Mouse (Mus musculus) spleen, adult 12 weeks (tissue): ENCODE data around the gene Xrra1.
"Not testable (repeated sequence)": the region's sequence is repeated elsewhere in the genome, so short reads cannot be mapped to it uniquely, and the experiment has no call there.

ENCODE experiments used
- DNase-seq: peaks from one replicate; pipeline ENCODE4 v3.0.0; 2022; ENCODE audit warnings: low spot score

Gene Xrra1

GRCm38 (mm10) chr7:99858813-99859585 lies at the start of gene Xrra1:
TSS of gene Xrra1 (plus strand) at chr7:99859116.
- peak; percentile 92 for DNase-seq

GRCm38 (mm10) chr7:99810814-99811213 lies 48.1 kb upstream of the Xrra1 start:
- DNase-seq = no peak

DNA sequence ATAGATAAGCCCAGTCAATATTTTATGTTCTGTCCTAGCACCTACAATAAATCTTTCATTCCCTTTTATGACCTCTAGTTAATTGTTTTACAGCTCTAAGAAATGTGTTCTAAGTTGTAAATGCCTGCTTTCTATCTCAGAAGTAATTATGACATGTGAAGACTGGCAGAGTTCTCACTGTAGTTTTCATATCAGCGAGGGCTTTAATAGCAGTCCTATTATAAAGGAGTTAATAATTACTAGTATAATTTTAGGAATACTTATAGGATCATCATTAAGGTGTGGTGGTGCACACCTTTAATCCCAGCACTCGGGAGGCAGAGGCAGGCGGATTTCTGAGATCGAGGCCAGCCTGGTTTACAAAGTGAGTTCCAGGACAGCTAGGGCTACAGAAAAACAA lies 47.3 kb upstream of the Xrra1 start:
- DNase-seq = no peak

DNA sequence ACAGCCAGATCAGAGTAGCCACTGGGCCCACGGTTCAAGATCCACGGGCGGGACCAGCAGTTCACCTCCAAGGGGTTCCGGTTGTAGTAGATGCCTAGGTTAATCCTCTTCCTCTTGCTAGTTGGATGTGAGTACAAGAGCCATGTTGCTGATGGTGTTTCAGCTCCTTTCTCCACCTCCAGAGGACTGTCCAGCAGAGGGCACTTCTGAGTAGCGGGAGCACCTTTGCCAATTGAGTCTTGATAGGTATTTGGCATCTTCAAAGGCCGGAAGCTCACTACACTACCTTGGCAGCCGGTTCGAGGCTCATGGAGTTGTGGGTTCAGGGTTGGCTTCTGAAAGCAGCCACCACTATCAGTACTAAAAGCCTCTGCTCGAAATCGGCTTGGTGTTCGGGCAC lies 45.5 kb upstream of the Xrra1 start:
- DNase-seq = no peak

DNA sequence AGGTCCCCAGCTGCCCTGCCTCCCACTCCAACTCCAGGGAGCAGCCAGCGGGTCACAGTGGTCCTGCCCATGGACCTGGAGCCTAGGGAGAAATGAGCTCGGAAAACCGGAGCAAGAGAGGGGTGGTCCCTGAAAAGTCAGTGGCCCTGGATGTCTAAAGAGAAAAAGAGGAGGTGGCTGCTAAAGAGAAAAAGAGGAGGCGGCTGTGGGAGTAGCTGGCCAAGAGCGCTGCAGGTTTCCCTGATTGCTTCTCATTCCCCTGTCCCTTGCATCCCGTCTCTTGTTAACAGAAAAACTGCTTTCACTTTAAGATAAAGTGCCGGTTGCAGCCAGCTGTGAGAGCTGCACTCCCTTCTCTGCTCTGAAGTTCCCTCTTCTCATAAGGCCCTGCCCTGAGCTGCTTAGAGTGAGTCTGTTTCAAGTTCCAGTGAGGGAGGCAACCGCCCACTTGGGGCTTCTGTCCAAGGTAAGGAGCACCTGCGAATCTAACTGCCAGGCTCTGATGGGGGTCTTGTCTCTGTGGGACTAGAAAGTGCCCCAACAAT lies 40.7 kb upstream of the Xrra1 start:
- not testable (repeated sequence) for DNase-seq

- DNase-seq = no peak
Measured at GRCm38 (mm10) chr7:99821953-99822352, 37.0 kb upstream of the Xrra1 start.

DNA sequence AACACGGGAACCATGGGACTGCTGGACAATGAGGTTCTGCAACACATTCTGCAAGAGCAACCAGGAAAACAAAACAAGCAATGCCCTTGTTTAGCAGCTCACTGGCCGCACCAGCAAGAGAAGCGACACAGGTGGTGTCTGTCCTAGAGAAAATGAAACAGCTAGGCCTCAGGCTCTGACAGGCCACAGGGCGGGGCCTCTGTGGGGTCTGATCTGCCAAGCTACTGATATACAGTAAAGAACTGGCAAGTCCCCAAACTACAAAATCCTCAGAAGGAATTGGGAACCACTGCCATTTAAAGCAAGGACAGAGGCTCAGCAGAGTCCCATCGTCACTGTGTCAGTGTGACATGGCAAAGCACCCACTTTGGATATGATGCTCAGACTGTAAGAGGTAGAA lies 36.5 kb upstream of the Xrra1 start:
- DNase-seq = peak; percentile 40

DNA sequence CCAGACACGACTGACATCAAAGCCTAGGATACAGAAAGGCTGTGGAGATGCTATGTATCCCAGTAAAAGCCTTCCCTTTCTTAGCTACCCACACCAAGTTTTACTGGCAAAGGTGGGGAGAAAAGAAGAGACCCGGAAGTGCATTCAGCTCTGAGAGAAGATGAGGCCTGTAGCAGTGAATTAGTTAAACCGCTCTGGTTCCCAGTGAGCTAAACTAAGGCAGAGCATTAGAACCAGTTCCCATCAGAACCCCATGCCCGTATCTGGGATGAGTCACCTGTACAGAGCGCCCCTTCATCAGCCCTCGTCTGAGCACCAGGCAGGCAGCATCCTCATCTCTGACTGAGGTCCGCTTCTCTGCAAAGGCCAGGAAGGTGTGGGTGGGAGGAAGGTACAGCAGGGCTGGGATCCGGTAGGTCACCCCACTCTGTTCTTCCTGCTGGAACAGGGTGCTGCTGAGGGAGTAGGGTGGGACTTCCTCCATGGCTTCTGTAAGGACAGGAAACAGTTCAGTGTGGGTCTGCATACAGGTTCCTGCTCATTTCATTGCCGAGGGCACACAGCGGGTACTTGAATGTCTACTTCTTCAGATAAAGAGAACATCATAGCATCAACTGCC lies 35.8 kb upstream of the Xrra1 start:
- no peak for DNase-seq

DNA sequence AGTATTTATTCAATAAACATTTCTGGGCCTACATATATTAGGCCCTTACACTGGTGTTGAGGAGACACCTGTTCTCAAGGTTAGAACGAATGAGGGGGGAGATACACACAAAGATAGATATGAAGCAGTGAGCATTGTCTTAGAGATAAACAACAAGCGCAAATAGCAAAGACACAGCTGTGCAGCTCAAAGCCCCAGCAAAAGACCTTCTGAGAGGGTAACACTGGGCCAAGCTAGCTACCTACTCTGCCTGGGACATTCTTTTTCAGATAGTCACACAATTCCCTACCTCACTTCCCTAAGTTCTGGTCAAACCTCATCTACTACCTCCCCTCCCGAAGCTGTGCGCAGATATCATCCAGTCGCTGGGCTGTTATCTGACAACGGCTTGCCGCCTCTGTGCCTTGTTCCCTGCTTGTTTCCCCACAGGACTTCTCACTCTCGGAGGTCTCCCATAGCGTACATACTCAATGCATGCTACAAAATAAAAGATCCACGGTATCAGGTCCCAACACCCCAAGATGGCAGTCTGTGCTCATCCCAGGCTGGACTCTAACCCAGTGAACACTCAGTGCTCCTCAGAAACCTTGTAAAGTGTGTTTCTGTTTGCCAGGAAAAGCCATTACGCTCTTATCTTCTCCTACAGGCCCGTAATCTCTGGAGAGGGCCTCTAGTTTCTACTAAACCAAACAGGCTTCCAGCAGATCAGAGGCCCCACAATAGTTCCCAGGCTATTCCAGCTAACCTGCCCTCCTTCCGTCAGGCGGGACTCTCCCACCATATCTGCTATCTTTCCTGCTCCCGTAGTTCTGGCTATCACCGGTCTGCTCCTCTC lies 34.0 kb upstream of the Xrra1 start:
- DNase-seq = peak; percentile 48

GRCm38 (mm10) chr7:99825511-99825910 lies 33.4 kb upstream of the Xrra1 start:
- DNase-seq = no peak

- no peak for DNase-seq
Measured at GRCm38 (mm10) chr7:99826096-99826495, 32.8 kb upstream of the Xrra1 start.

DNA sequence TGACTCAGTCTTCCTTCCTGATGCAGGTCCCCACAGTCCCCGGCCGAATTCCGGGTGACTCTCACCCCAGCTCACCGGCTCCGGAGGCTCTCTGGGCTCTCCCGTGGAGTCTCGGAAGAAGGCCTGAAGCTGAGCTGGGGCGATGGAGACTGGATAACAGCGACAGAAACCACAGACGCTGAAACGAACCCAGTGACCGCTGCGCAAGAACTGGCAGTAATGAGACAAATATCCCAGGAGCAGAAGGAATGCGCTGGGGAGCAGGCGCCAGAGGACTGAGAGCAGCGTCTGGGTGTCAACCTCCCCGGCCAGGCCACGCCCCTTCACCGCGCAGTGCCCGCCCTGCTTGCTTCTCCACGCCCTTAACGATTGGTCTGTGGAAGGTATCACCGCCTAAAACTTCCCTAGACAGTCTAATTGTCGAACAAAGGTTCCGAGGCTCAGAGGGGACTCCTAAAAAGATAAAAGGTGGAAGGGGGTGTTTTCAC lies 30.8 kb upstream of the Xrra1 start, which contains the start of gene Neu3:
Neu3 (minus strand) TSS at position 335 of the 488 bp plus-strand sequence.
- DNase-seq = peak; percentile 89

GRCm38 (mm10) chr7:99833115-99833845 lies 25.6 kb upstream of the Xrra1 start:
- no peak for DNase-seq

DNA sequence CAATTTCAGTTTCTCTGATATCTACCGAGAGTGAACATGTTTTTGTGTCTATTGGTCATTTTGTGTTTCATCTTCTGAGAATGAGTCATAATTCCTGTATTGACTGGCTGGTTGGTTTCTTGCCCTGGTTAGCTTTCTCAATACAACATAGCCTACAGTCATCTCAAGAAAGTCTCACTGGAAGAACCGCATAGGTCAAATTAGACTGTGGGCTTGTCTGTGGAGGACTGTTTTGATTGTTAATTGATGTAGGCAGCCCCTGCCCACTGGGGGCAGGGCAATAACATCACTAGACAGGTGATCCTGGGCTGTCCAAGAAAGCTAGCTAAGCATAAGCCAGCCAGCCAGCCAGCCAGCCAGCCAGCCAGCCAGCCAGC lies 25.1 kb upstream of the Xrra1 start:
- no peak for DNase-seq

DNA sequence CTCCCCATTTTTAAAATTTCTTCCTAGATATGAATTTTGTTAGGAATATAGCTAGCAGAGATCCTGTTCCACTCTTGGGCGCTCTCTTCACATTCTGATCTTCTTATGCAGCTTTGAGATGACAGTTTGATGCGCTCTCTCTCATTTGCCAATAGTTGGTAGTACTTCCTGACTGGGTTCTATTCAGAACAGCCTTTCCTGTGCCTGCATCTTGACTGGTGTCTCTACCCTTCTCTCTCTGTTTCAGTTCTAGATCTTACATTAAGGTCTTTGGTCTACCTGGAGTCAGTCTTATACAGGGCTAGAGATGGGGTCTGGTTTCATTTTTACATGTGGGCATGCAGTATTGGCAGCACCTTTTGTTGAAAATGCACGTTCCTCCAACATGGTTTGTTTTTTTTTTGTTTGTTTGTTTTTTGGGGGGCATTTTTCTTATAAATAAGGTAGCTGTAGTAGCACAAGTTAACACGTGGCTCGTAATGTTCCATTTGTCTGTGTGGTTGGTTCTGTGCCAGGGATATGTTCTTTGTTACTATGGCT lies 24.5 kb upstream of the Xrra1 start:
- DNase-seq = no peak

GRCm38 (mm10) chr7:99836781-99837180 lies 22.1 kb upstream of the Xrra1 start:
- no peak for DNase-seq

DNA sequence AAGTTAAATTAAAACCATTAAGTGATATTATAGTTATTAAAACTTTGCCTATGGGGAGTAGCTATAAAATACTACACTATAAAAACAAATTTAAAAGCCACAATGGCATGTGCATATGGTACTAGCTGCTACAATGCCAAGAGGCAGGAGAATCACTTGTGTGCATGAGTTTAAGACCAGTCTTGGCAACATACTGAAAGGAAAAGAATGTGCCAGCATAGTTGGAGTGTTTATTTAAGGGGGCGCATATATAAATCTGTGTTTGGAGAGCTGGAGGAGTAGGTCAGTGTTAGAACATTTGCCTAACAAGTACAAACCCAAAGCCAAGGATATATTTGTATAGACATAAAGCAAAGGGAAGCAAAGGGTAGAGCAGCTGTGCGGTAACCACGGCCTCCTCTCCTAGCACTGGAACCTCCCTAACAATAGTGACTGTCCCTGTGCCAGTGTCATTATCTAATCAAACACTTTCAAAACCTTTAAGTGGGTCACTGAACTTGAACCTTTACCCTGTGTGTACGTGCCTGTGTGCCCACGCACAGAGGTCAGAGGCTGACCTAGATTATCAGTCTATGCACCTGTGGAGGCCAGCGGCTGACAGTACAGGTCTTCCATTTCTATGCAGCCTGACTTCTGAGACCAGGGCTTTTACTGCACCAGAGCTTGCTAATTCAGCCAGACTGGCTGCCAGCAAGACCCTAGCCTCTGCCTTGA lies 21.4 kb upstream of the Xrra1 start:
- no peak for DNase-seq

- DNase-seq = no peak
Measured at GRCm38 (mm10) chr7:99838241-99838640, 20.7 kb upstream of the Xrra1 start.

GRCm38 (mm10) chr7:99845533-99846236 lies 13.2 kb upstream of the Xrra1 start:
- no peak for DNase-seq

GRCm38 (mm10) chr7:99850534-99850933 lies 8.4 kb upstream of the Xrra1 start:
- DNase-seq = no peak
